Mouse (Mus musculus): ENCODE results near the gene 0610009B22Rik.
A peak's percentile ranks its signal among the peaks of the same experiment; 100 is the strongest.

GRCm38 (mm10) chr11:51635525-51636322, 53.0 kb downstream of the 0610009B22Rik start, which contains the start of gene Rmnd5b:
- TF ChIP-seq CTCF (IDR thresholded peaks at IDR 0.05; ENCODE audit: low read depth, low read length) (no peak), POLR2A (IDR thresholded peaks at IDR 0.05; ENCODE audit: extremely low read depth, insufficient read depth, low read length) (0 out of 2 replicates have a peak, but pooled peaks have one; percentile 27)

Measured in liver, adult 2 months (tissue).